Mouse (Mus musculus) liver, postnatal 0 days (tissue): Measurements from ENCODE around the gene Tesk2.

Source experiments
- CTCF ChIP-seq: sonication (generic); IDR thresholded peaks from 2 replicates; pipeline ENCODE4 v1.5.1; 2016; ENCODE audit warnings: antibody characterized with exemption, low read depth
- EP300 ChIP-seq: IDR thresholded peaks from 2 replicates; pipeline ENCODE4 v1.6.1; 2016; ENCODE audit warnings: antibody characterized with exemption, low read depth, mild to moderate bottlenecking

- TF ChIP-seq CTCF: no peak
- TF ChIP-seq EP300: no peak
Observed at GRCm38 (mm10) chr4:116782171-116782570, 61.4 kb downstream of the Tesk2 start.
